Mouse (Mus musculus) left cerebral cortex, postnatal 36 days (tissue): ENCODE data around the gene Sh3rf1. TPM values are rescaled to one million over a fixed set of nuclear protein-coding genes. Genes with fewer than 3 reads are reported as not detected.

Experiments
- DNase-seq, 2 experiments: peaks; one replicate each; pipeline ENCODE4 v3.0.0; 2021 to 2022; ENCODE audit warnings: low spot score in 2 of 2, mixed read lengths in 1 of 2
- intact Hi-C: fragments of 180-260 bp; cut with DNase I; formaldehyde crosslinking; loops from one replicate; pipeline ENCODE4 v1.15.1; 2025
- total RNA-seq, 2 experiments: library from RNA; stranded (reverse); gene quantifications; 2 replicates each; pipeline ENCODE4 v1.2.3; 2021

Sh3rf1 gene
- total RNA-seq, 2 experiments from 2014 or later, result 37.5 to 37.8 TPM

DNA sequence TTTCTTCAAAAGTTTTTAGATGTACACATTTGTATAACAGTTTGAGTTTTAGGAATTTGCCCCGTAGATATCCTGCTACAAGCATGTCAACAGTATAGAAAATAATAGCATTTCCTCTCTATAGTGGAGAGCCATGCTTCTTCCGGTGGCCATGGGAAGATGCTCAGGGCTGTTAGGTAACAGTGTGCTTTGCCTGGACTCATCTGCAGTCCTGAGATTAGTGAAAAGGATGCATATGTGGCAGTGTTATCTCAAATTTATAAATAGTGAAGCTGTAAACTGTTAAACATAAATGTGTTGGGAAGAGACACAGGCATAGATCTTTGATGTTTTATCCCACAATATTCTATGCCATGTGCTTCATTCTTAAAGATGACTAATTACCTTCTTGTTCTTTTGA lies 120.8 kb downstream of the Sh3rf1 start:
- DNase-seq, result no peak
- intact Hi-C loops, result no loop called here

DNA sequence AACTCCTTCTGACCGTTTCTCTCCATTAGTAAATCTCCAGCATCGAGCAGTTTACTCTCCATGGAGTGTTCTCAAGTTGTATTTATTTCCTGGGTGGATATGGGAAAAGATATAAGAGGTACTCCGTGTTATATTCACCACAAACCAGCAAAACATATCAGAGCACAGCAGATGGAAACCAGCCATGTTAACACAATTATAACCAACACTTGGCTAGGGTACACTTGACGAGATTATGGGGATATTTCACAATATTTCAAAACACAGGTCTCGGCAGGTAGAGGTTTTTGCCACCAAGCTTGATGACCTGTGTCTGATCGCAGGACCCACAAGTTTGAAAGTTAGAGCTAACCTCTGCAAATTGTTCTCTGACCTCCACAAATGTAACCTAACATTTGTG lies 123.3 kb downstream of the Sh3rf1 start:
- intact Hi-C loops, result no loop called here
- no peak for DNase-seq

GRCm38 (mm10) chr8:61347526-61347925 lies 123.9 kb downstream of the Sh3rf1 start:
- intact Hi-C loops, result no loop called here
- no peak for DNase-seq

DNA sequence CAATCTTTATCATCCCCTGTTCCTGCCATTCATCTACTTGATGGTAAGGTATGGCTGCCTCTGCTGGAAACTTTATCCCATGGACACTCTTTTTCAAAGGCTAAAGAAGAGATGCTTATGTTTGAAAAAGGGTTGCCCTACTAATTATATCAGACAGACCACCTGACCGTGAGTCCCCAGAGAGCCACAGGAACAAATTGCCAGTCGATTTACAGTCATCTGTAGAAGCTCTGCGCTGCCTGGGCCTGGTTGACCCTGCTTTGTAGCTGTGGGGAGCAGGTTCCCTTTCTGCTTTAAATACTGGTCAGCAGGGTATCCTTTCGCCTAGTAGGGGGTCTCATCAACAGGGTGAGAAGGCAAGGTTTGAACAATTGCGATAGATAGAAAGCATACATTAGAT lies 124.4 kb downstream of the Sh3rf1 start:
- intact Hi-C loops, result no loop called here
- DNase-seq, result no peak

GRCm38 (mm10) chr8:61348518-61348917 lies 124.8 kb downstream of the Sh3rf1 start:
- no peak for DNase-seq
- intact Hi-C loops, result no loop called here

DNA sequence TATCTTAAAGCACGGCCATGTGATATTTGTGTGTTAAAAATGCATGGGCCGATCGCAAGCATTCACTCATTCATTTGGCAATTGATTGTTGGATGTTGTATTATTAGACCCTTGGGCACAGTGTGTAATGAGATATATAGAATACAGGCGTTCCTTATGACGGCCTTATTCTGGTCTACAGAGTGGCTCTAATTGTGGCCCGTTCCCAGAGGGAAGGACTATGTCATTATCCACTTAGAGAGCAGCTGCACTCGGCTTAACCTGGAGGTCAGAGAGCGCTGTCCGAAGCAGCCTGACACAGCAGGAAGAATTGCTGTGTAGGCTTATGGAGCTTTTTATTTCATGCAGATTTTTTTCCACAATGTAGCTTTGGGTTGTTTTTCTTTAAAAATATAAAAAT lies 126.8 kb downstream of the Sh3rf1 start:
- intact Hi-C loops, result loop anchor here (10.0 kb wide), 1 partner anchor 126 kb away; the partner anchor contains the start of gene Sh3rf1
- DNase-seq, result no peak

DNA sequence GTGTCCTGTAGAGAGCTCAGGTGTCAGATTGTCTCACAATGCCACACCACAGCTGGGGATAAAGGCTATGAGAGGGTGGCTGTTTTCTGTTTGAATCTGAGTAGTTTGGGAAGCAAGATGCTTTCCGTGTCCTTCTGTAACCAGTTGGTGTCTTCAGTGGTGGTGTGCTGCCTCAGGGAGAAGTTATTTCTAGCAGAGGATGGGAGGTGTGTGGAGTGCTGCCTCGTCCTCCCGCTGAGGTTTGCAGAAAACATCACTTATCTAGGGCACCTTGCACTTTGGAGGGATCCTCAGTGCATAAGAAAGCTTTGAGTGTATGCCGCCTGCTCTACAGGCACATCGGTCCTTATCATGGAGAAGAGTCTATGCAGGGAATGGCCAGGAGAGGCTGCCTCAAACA lies 128.0 kb downstream of the Sh3rf1 start:
- DNase-seq, result peak; percentile 27 to 50
- intact Hi-C loops, result loop anchor here (10.0 kb wide), 1 partner anchor 127 kb away; the partner anchor contains the start of gene Sh3rf1

DNA sequence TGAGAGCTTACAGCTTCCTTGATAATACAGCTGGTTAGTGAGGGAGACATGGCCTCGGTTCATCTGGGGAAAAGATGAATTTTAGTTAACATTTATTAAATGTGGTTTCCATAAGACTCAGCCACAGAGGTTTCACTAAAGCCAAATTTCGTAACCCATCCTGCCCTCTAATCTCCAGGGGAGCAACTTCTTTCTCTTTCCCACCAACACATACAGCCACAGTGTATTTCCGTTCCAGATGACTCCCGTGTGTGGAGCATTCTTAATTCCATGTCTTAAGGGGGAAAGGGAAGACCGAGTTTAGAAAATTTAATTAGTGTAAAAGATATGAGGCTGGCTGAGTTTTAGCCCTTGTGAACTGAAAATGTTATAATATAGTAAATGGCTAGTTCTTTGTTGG lies 131.8 kb downstream of the Sh3rf1 start:
- DNase-seq, result no peak
- intact Hi-C loops, result loop anchor here (10.0 kb wide), 1 partner anchor 131 kb away; the partner anchor contains the start of gene Sh3rf1

DNA sequence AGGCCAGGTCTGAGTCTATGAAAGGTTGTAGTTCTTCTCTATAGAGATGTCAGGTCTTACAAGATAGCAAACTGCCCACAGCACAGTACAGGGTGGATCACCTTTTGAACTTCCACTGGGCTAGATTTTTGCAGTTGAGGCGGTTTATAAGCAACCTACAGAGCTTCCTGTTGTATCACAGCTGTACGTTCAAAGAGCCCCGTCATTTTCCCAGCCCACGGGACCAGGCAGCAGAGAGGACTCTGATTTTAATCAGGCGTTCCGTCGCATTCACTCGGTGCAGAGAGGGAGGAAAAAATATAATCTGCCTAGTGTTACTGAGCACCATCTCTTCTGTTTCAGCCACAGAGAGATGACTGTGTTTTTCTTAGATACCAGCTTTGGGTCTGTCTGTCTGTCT lies 135.3 kb downstream of the Sh3rf1 start:
- intact Hi-C loops, result loop anchor here (10.0 kb wide), 1 partner anchor 134 kb away; the partner anchor contains the start of gene Sh3rf1
- no peak for DNase-seq

GRCm38 (mm10) chr8:61359851-61360272 lies 136.2 kb downstream of the Sh3rf1 start:
- intact Hi-C loops, result loop anchor here (10.0 kb wide), 1 partner anchor 135 kb away; the partner anchor contains the start of gene Sh3rf1
- no peak for DNase-seq

GRCm38 (mm10) chr8:61360362-61360761 lies 136.7 kb downstream of the Sh3rf1 start:
- intact Hi-C loops, result no loop called here

GRCm38 (mm10) chr8:61361476-61361875 lies 137.8 kb downstream of the Sh3rf1 start:
- no peak for DNase-seq
- intact Hi-C loops, result no loop called here

More at GRCm38 (mm10) chr8:61360362-61360761, 136.7 kb downstream of the Sh3rf1 start:
- DNase-seq, result no peak

DNA sequence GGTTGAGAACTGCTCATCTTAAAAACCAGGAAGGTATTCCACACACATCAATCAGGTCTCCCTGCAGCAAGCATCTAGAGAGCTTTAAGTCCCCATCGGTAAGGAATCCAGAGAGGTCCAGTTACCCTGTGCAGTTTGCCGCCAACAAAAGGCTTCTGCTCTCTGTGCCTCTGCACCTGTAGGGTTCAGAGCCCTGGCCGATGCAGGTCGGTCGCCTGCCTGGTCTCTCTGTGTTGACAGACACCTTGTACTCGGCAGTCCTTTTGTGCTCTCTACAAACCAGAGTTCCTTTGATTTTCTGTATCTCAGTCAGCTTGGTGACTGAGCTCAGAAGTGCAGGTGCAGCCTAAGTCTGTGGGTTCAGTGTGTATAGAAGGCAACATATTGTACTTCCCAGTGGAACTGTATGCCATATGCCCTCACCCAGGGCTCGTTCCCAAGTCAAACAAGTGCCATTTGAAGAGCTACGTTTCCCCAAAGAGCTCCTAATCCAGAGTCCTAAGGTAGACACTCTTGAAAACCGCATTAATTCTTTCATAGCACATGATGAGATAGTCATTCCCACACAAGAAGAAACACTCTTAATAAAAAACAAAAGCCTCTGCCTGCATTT lies 138.7 kb downstream of the Sh3rf1 start:
- intact Hi-C loops, result no loop called here
- no peak for DNase-seq

GRCm38 (mm10) chr8:61373303-61373702 lies 149.6 kb downstream of the Sh3rf1 start:
- DNase-seq, result no peak
- intact Hi-C loops, result no loop called here

- no peak for DNase-seq
- intact Hi-C loops, result no loop called here
Observed at GRCm38 (mm10) chr8:61374059-61374755, 150.5 kb downstream of the Sh3rf1 start.

DNA sequence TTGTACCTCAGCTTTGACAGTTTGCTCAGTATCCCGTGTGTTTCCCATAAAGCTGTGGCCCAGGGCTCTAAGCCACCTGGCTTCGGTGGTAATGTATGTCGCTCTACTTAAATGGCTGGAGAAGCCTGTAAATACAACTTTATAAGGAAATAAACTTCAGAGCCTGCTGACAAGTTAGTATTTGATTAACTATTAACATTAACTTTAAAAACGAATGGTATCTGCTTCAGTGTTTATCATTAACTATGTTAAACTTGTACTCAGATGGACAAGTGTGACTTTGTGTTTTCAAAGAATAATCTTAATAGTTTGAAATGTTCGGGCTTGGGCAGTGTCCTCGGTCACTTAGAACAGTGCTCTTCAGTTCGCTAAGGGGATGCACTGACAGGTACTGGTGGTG lies 151.5 kb downstream of the Sh3rf1 start:
- DNase-seq, result no peak
- intact Hi-C loops, result loop anchor here (5.0 kb wide), 1 partner anchor 107 kb away; no protein-coding TSS in a partner anchor

- intact Hi-C loops, result loop anchor here (5.0 kb wide), 1 partner anchor 103 kb away; no protein-coding TSS in a partner anchor
- no peak for DNase-seq
Observed at GRCm38 (mm10) chr8:61378847-61379698, 155.4 kb downstream of the Sh3rf1 start.

DNA sequence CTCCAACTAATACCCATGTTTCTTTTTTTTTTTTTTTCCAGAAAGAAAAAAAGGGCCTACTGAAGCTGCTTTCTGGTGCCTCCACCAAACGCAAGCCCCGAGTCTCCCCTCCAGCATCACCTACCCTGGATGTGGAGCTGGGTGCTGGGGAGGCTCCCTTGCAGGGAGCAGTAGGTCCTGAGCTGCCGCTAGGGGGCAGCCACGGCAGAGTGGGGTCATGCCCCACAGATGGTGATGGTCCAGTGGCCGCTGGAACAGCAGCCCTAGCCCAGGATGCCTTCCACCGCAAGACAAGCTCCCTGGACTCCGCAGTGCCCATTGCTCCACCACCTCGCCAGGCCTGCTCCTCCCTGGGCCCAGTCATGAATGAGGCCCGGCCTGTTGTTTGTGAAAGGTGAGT lies 160.9 kb downstream of the Sh3rf1 start:
- no peak for DNase-seq
- intact Hi-C loops, result loop anchor here (5.0 kb wide), 1 partner anchor 162 kb away; the partner anchor contains the start of gene Sh3rf1

- intact Hi-C loops, result no loop called here
Observed at GRCm38 (mm10) chr8:61385502-61386191, 162.0 kb downstream of the Sh3rf1 start.

More at GRCm38 (mm10) chr8:61385502-61386191, 162.0 kb downstream of the Sh3rf1 start:
- DNase-seq, result no peak
